17 mouse cellular contexts compared by ENCODE assay signal in genomic region chr5:125907332-125907731, GRCm38 (mm10).
"Had no signal": no experiment of that assay in that cellular context is flagged by ENCODE, and none has a peak within 500 bp of the region (broad histone marks: within the 10 kb centered on the region; RNA-seq: fewer than 3 reads in every experiment).

No protein-coding gene starts in this region.

- H3K9me3 ChIP-seq: lung, embryonic 15.5 days; midbrain, embryonic 13.5 days; midbrain, embryonic 15.5 days; neural tube, embryonic 12.5 days; stomach, embryonic 15.5 days had no signal

- H3K4me3 ChIP-seq: lung, embryonic 15.5 days; megakaryocyte, embryonic 14.5 days; midbrain, embryonic 13.5 days; midbrain, embryonic 15.5 days; neural tube, embryonic 12.5 days; stomach, embryonic 15.5 days had no signal

- ATAC-seq: lung, postnatal 0 days; midbrain, embryonic 13.5 days; midbrain, embryonic 15.5 days had no signal

- H3K4me1 ChIP-seq: lung, embryonic 15.5 days; megakaryocyte, embryonic 14.5 days; midbrain, embryonic 13.5 days; midbrain, embryonic 15.5 days; neural tube, embryonic 12.5 days; stomach, embryonic 15.5 days had no signal

- H3K4me2 ChIP-seq: lung, embryonic 15.5 days; midbrain, embryonic 11.5 days; midbrain, embryonic 13.5 days; midbrain, embryonic 15.5 days; neural tube, embryonic 12.5 days; stomach, embryonic 15.5 days had no signal

- H3K9ac ChIP-seq: lung, embryonic 15.5 days; midbrain, embryonic 13.5 days; midbrain, embryonic 15.5 days; neural tube, embryonic 12.5 days; stomach, embryonic 15.5 days had no signal

- H3K27me3 ChIP-seq: lung, embryonic 15.5 days; megakaryocyte, embryonic 14.5 days; midbrain, embryonic 13.5 days; midbrain, embryonic 15.5 days; neural tube, embryonic 12.5 days; stomach, embryonic 15.5 days had no signal

- H3K36me3 ChIP-seq: lung, embryonic 15.5 days; midbrain, embryonic 13.5 days; midbrain, embryonic 15.5 days; neural tube, embryonic 12.5 days; stomach, embryonic 15.5 days had no signal

- DNase-seq: lung, adult 2 months; lung, postnatal 14 days; lung, postnatal 36 days; right cerebral cortex, postnatal 14 days; thymus, adult 2 months; thymus, postnatal 25 days; thymus, postnatal 4 days had no signal

- H3K27ac ChIP-seq: lung, embryonic 15.5 days; macrophage; midbrain, embryonic 13.5 days; midbrain, embryonic 15.5 days; neural tube, embryonic 12.5 days; stomach, embryonic 15.5 days; stomach, postnatal 0 days had no signal
